Mouse (Mus musculus) heart, embryonic 16.5 days (tissue): ENCODE measurements around the gene Dcdc2a. TPM values are rescaled to one million over a fixed set of nuclear protein-coding genes. Genes with fewer than 3 reads are reported as not detected.

ENCODE experiments used
- ATAC-seq: fragments of 200-750 bp; cut with Nextera tagmentation; replicated peaks from 2 replicates; pipeline ENCODE4 v1.8.0; 2017; ENCODE audit warnings: moderate number of reproducible peaks; ENCODE audit not compliant: insufficient read depth, low FRiP score; ENCODE audit errors: extremely low read depth
- H3K27ac ChIP-seq: fragments of 300-500 bp; sonication (generic); 2 replicates; pipeline ENCODE4 v1.5.1; 2014; ENCODE audit warnings: mild to moderate bottlenecking, low read length, control low read depth, moderate library complexity
- H3K27me3 ChIP-seq: fragments of 300-500 bp; sonication (generic); 2 replicates; pipeline ENCODE4 v1.6.1; 2014; ENCODE audit warnings: low read length, mixed read lengths; ENCODE audit not compliant: control insufficient read depth, insufficient read depth
- H3K36me3 ChIP-seq: fragments of 300-500 bp; sonication (generic); 2 replicates; pipeline ENCODE4 v1.6.1; 2014; ENCODE audit not compliant: control insufficient read depth, insufficient read depth
- H3K4me1 ChIP-seq: fragments of 300-500 bp; sonication (generic); 2 replicates; pipeline ENCODE4 v1.6.1; 2014; ENCODE audit warnings: low read length, mixed read lengths; ENCODE audit not compliant: control insufficient read depth, insufficient read depth
- H3K4me2 ChIP-seq: fragments of 300-500 bp; sonication (generic); 2 replicates; pipeline ENCODE4 v1.6.1; 2014; ENCODE audit warnings: low read depth, mild to moderate bottlenecking, control low read depth, low read length
- H3K4me3 ChIP-seq: fragments of 300-500 bp; sonication (generic); 2 replicates; pipeline ENCODE4 v1.5.1; 2014; ENCODE audit warnings: mild to moderate bottlenecking, control low read depth, low read length
- H3K9ac ChIP-seq: fragments of 300-500 bp; sonication (generic); 2 replicates; pipeline ENCODE4 v1.6.1; 2014; ENCODE audit warnings: low read length, control low read depth
- H3K9me3 ChIP-seq: fragments of 300-500 bp; sonication (generic); replicated peaks from 2 replicates; pipeline ENCODE4 v1.6.1; 2016; ENCODE audit warnings: low read length; ENCODE audit not compliant: control insufficient read depth
- WGBS: fragments of 180-500 bp; shearing (Covaris S2); extraction: QIAGEN DNeasy Blood & Tissue Kit; methylation state at CpG from one replicate; pipeline ENCODE4 v1.1.7; 2014; 5-methylcytosine and 5-hydroxymethylcytosine counted together
- polyA plus RNA-seq: library from polyadenylated mRNA; unstranded; fragments of >200 nt; fragmentation: Nextera tagmentation; extraction: Ambion mirVana; gene quantifications from 2 replicates; pipeline ENCODE4 v1.2.1, GENCODE M21; 2015

Gene Dcdc2a
- 1.0 TPM in 2 replicates for polyA plus RNA-seq

- H3K27me3 ChIP-seq, result peaks cover 15% of the 10 kb centered on the region
- H3K4me2 ChIP-seq, result peak within 1 kb of the TSS; percentile 97
- no peak within 1 kb of the TSS for H3K27ac ChIP-seq
- 0 out of 2 replicates have a peak, but pooled peaks cover 2% of the 10 kb centered on the region for H3K9me3 ChIP-seq
- 5% methylated on average over 63 of the region's 63 CpGs for WGBS
- no peaks in the 10 kb centered on the region for H3K36me3 ChIP-seq
- H3K4me3 ChIP-seq, result peak within 1 kb of the TSS; percentile 63
- H3K9ac ChIP-seq, result peak within 1 kb of the TSS; percentile 48
- H3K4me1 ChIP-seq, result peaks cover 6% of the 10 kb centered on the region; the same call in 1 of the 2 replicates
- ATAC-seq, result peak; percentile 37; the same call in 1 of the 2 replicates
These were observed at the start of gene Dcdc2a for GRCm38 (mm10) chr13:25055873-25056667. Gene Dcdc2a, plus strand, starts transcription at chr13:25056004.

- Histone ChIP-seq H3K4me1 (no peaks in the 10 kb centered on the region), H3K4me3 (no peak overlapping the region), H3K4me2 (no peak overlapping the region), H3K9me3 (no peaks in the 10 kb centered on the region), H3K27ac (no peak overlapping the region), H3K36me3 (peaks cover 19% of the 10 kb centered on the region), H3K27me3 (no peaks in the 10 kb centered on the region), H3K9ac (no peak overlapping the region)
- WGBS, result 77% methylated on average over 6 of the region's 8 CpGs
- no peak for ATAC-seq
These were observed 48.7 kb upstream of the Dcdc2a start for GRCm38 (mm10) chr13:25007115-25007514.

GRCm38 (mm10) chr13:25018316-25018715, 37.5 kb upstream of the Dcdc2a start:
- H3K4me3 ChIP-seq, result no peak overlapping the region

GRCm38 (mm10) chr13:25019793-25020539, 35.8 kb upstream of the Dcdc2a start, which contains the start of gene Mrs2:
Gene Mrs2, minus strand, starts transcription at chr13:25020379.
- Histone ChIP-seq H3K9ac (peak within 1 kb of the TSS; percentile 93), H3K9me3 (no peaks in the 10 kb centered on the region), H3K4me1 (peaks cover 15% of the 10 kb centered on the region), H3K27me3 (no peaks in the 10 kb centered on the region), H3K4me2 (peak within 1 kb of the TSS; percentile 73), H3K4me3 (peak within 1 kb of the TSS; percentile 82), H3K27ac (peak within 1 kb of the TSS; percentile 88), H3K36me3 (peaks cover 6% of the 10 kb centered on the region)
- 1% methylated on average over 84 of the region's 84 CpGs for WGBS
- ATAC-seq, result peak; percentile 96

More at GRCm38 (mm10) chr13:25018316-25018715, 37.5 kb upstream of the Dcdc2a start:
- ATAC-seq, result no peak
- Histone ChIP-seq H3K9me3 (no peaks in the 10 kb centered on the region), H3K27me3 (no peaks in the 10 kb centered on the region), H3K36me3 (peaks cover 6% of the 10 kb centered on the region), H3K4me1 (peaks cover 12% of the 10 kb centered on the region), H3K27ac (no peak overlapping the region), H3K4me2 (peak overlapping the region; percentile 73; the same call in 1 of the 2 replicates), H3K9ac (no peak overlapping the region)
- WGBS, result 87% methylated on average over 9 of the region's 9 CpGs

GRCm38 (mm10) chr13:25020540-25020892, 35.3 kb upstream of the Dcdc2a start:
- Histone ChIP-seq H3K9me3 (no peaks in the 10 kb centered on the region), H3K4me3 (peak overlapping the region; percentile 82), H3K27ac (peak overlapping the region; percentile 88), H3K4me1 (peaks cover 15% of the 10 kb centered on the region), H3K36me3 (peaks cover 6% of the 10 kb centered on the region), H3K9ac (peak overlapping the region; percentile 93), H3K27me3 (no peaks in the 10 kb centered on the region), H3K4me2 (peak overlapping the region; percentile 73)
- ATAC-seq, result no peak
- 42% methylated on average over 4 of the region's 4 CpGs for WGBS

- ATAC-seq, result no peak
- Histone ChIP-seq H3K36me3 (peaks cover 6% of the 10 kb centered on the region), H3K4me3 (no peak overlapping the region), H3K27me3 (no peaks in the 10 kb centered on the region), H3K4me1 (peaks cover 15% of the 10 kb centered on the region), H3K27ac (no peak overlapping the region), H3K9me3 (no peaks in the 10 kb centered on the region), H3K9ac (no peak overlapping the region), H3K4me2 (no peak overlapping the region)
- 68% methylated on average over 4 of the region's 4 CpGs for WGBS
These were observed 33.4 kb upstream of the Dcdc2a start for GRCm38 (mm10) chr13:25022386-25022785.

- peaks cover 15% of the 10 kb centered on the region for H3K4me1 ChIP-seq
- H3K9me3 ChIP-seq, result no peaks in the 10 kb centered on the region
- WGBS, result 62% methylated on average over 3 of the region's 3 CpGs
- no peak overlapping the region for H3K9ac ChIP-seq
- no peaks in the 10 kb centered on the region for H3K27me3 ChIP-seq
- H3K27ac ChIP-seq, result no peak overlapping the region
- ATAC-seq, result no peak
- no peak overlapping the region for H3K4me3 ChIP-seq
- H3K36me3 ChIP-seq, result peaks cover 2% of the 10 kb centered on the region; the same call in 1 of the 2 replicates
- H3K4me2 ChIP-seq, result no peak overlapping the region
These were observed 32.7 kb upstream of the Dcdc2a start for GRCm38 (mm10) chr13:25023129-25023528.

- Histone ChIP-seq H3K27ac (no peak overlapping the region), H3K27me3 (no peaks in the 10 kb centered on the region), H3K4me1 (peaks cover 8% of the 10 kb centered on the region), H3K4me3 (no peak overlapping the region), H3K4me2 (no peak overlapping the region), H3K9ac (no peak overlapping the region), H3K9me3 (no peaks in the 10 kb centered on the region), H3K36me3 (no peaks in the 10 kb centered on the region)
- no peak for ATAC-seq
- WGBS, result 21% methylated on average over 2 of the region's 2 CpGs
These were observed 31.1 kb upstream of the Dcdc2a start for GRCm38 (mm10) chr13:25024655-25025054.
